In genomic region chr11:45866534-45866933, GRCm38 (mm10) we compare ENCODE assay signal across 25 mouse cellular contexts. TPM values are rescaled to one million over a fixed set of nuclear protein-coding genes. Genes with fewer than 3 reads are reported as not detected.
DNase-seq lines count a peak whose midpoint lies in the region; ATAC-seq lines count a peak whose summit lies in the region.
"Had no signal": no experiment of that assay in that cellular context is flagged by ENCODE, and none has a peak within 500 bp of the region (broad histone marks: within the 10 kb centered on the region; RNA-seq: fewer than 3 reads in every experiment).

No protein-coding gene starts in this region.

- no peak overlapping the region for H3K4me2 ChIP-seq in forebrain, embryonic 16.5 days (ENCODE audit: low read length)
- H3K4me2 ChIP-seq in forebrain, embryonic 12.5 days, result no peak overlapping the region
- H3K4me2 ChIP-seq: heart, embryonic 12.5 days; hindbrain, embryonic 13.5 days; kidney, embryonic 15.5 days; liver, embryonic 15.5 days; lung, embryonic 15.5 days had no signal

- ATAC-seq in forebrain, embryonic 16.5 days, result 0 out of 2 replicates have a peak, but pooled peaks have one; percentile 36
- no peak for ATAC-seq in forebrain, embryonic 12.5 days (ENCODE audit: low FRiP score)

- H3K4me3 ChIP-seq in forebrain, embryonic 16.5 days (replicated peaks; ENCODE audit: low read length), result no peak overlapping the region
- no peak overlapping the region for H3K4me3 ChIP-seq in forebrain, embryonic 12.5 days (replicated peaks)
- H3K4me3 ChIP-seq: erythroblast, embryonic 14.5 days; heart, adult 2 months; heart, embryonic 12.5 days; hindbrain, embryonic 13.5 days; kidney, embryonic 15.5 days; liver, embryonic 15.5 days; lung, embryonic 15.5 days; midbrain, embryonic 10.5 days had no signal

- H3K27ac ChIP-seq in forebrain, embryonic 16.5 days (ENCODE audit: low read length), result no peak overlapping the region
- H3K27ac ChIP-seq in forebrain, embryonic 12.5 days, result no peak overlapping the region
- H3K27ac ChIP-seq: heart, adult 2 months; hindbrain, embryonic 13.5 days; kidney, embryonic 15.5 days; liver, embryonic 15.5 days; lung, embryonic 15.5 days; midbrain, embryonic 10.5 days had no signal

- 73% methylated on average over 4 of the region's 4 CpGs for WGBS in forebrain, embryonic 16.5 days
- 77% methylated on average over 4 of the region's 4 CpGs for WGBS in forebrain, embryonic 12.5 days

- no peaks in the 10 kb centered on the region for H3K27me3 ChIP-seq in forebrain, embryonic 16.5 days (replicated peaks; ENCODE audit: control insufficient read depth, insufficient read depth, low read length)
- H3K27me3 ChIP-seq in forebrain, embryonic 12.5 days, result no peaks in the 10 kb centered on the region
- H3K27me3 ChIP-seq: heart, embryonic 12.5 days; hindbrain, embryonic 13.5 days; kidney, embryonic 15.5 days; liver, embryonic 15.5 days; lung, embryonic 15.5 days had no signal

- no peaks in the 10 kb centered on the region; the same call in 1 of the 2 replicates for H3K4me1 ChIP-seq in forebrain, embryonic 16.5 days (replicated peaks; ENCODE audit: control insufficient read depth, insufficient read depth, low read length)
- no peaks in the 10 kb centered on the region for H3K4me1 ChIP-seq in forebrain, embryonic 12.5 days
- H3K4me1 ChIP-seq: hindbrain, embryonic 13.5 days; lung, embryonic 15.5 days; midbrain, embryonic 10.5 days had no signal

- peak; percentile 21 for DNase-seq in left cerebral cortex, adult 11 months (ENCODE audit: low spot score)
- DNase-seq in left cerebral cortex, adult 18-20 months (ENCODE audit: low spot score in 2 of 2), result no peak
- peak; percentile 37 for DNase-seq in right cerebral cortex, adult 18-20 months
- no peak for DNase-seq in right cerebral cortex, postnatal 10 days (ENCODE audit: low spot score in 2 of 2)
- peak; percentile 54 for DNase-seq in telencephalon, adult 2 months (ENCODE audit: low read depth, low spot score)
- DNase-seq in layer of hippocampus, adult 9-10 months (ENCODE audit: low spot score), result no peak
- DNase-seq: adrenal gland, postnatal 10 days; cerebellum, adult 18-20 months; cerebellum, postnatal 14 days; gastrocnemius, postnatal 36 days; heart, adult 2 months; heart, postnatal 4 days; kidney, adult 18-20 months; kidney, postnatal 25 days; liver had no signal

- no peak overlapping the region for H3K9ac ChIP-seq in forebrain, embryonic 16.5 days (replicated peaks; ENCODE audit: low read depth, low read length)
- H3K9ac ChIP-seq in forebrain, embryonic 12.5 days, result no peak overlapping the region
- H3K9ac ChIP-seq: heart, embryonic 12.5 days; hindbrain, embryonic 13.5 days; kidney, embryonic 15.5 days; liver, embryonic 15.5 days; lung, embryonic 15.5 days had no signal

- H3K9me3 ChIP-seq in forebrain, embryonic 16.5 days (ENCODE audit: control insufficient read depth, low read length), result no peaks in the 10 kb centered on the region
- H3K9me3 ChIP-seq in forebrain, embryonic 12.5 days, result no peaks in the 10 kb centered on the region
- H3K9me3 ChIP-seq: G1E; heart, embryonic 12.5 days; hindbrain, embryonic 13.5 days; kidney, embryonic 15.5 days; liver, embryonic 15.5 days; lung, embryonic 15.5 days; midbrain, embryonic 10.5 days had no signal

- H3K36me3 ChIP-seq in forebrain, embryonic 16.5 days (ENCODE audit: control insufficient read depth, insufficient read depth), result no peaks in the 10 kb centered on the region
- H3K36me3 ChIP-seq in forebrain, embryonic 12.5 days (replicated peaks), result no peaks in the 10 kb centered on the region; the same call in 1 of the 2 replicates
- H3K36me3 ChIP-seq: hindbrain, embryonic 13.5 days; kidney, embryonic 15.5 days; lung, embryonic 15.5 days had no signal

RNA-seq across cellular contexts. Expression of gene Clint1, which starts 14.7 kb away (rescaled TPM):
- polyA plus RNA-seq in forebrain, embryonic 16.5 days (2015; fragmentation: Nextera tagmentation; extraction: Ambion mirVana), result 45.1 and 56.0 TPM in 2 replicates
- 76.0 and 77.9 TPM in 2 replicates for polyA plus RNA-seq in forebrain, embryonic 12.5 days (2016; fragmentation: Nextera tagmentation; extraction: Ambion mirVana)
- 10 to 100 TPM; 51.7 to 56.8 TPM for total RNA-seq in left cerebral cortex, adult 18-20 months (2021)

Comparison
In these comparisons a context has a peak if more than half of its experiments do, and no peak if none do; other contexts are left out.
1. DNase-seq: peak in left cerebral cortex, adult 11 months (single experiment), right cerebral cortex, adult 18-20 months (single experiment) and telencephalon, adult 2 months (single experiment); none in left cerebral cortex, adult 18-20 months (0 of 2), right cerebral cortex, postnatal 10 days (0 of 2) and layer of hippocampus, adult 9-10 months (single experiment).